Mouse (Mus musculus) neural tube, embryonic 15.5 days (tissue): ENCODE results near the gene Sim1. TPM values are rescaled to one million over a fixed set of nuclear protein-coding genes. Genes with fewer than 3 reads are reported as not detected.

Experiments used
- ATAC-seq: fragments of 200-750 bp; cut with Nextera tagmentation; 2 replicates; pipeline ENCODE4 v1.8.0; 2017; ENCODE audit warnings: mild to moderate bottlenecking, moderate TSS enrichment, moderate library complexity; ENCODE audit not compliant: low FRiP score
- H3K27ac ChIP-seq: fragments of 300-500 bp; sonication (generic); replicated peaks from 2 replicates; pipeline ENCODE4 v1.5.1; 2015; ENCODE audit warnings: mild to moderate bottlenecking, inconsistent platforms
- H3K27me3 ChIP-seq: fragments of 300-500 bp; sonication (generic); replicated peaks from 2 replicates; pipeline ENCODE4 v1.6.1; 2015; ENCODE audit warnings: inconsistent platforms
- H3K36me3 ChIP-seq: fragments of 300-500 bp; sonication (generic); 2 replicates; pipeline ENCODE4 v1.6.1; 2015; ENCODE audit warnings: inconsistent platforms
- H3K4me1 ChIP-seq: fragments of 300-500 bp; sonication (generic); 2 replicates; pipeline ENCODE4 v1.6.1; 2015; ENCODE audit warnings: inconsistent platforms
- H3K4me2 ChIP-seq: fragments of 300-500 bp; sonication (generic); 2 replicates; pipeline ENCODE4 v1.6.1; 2015; ENCODE audit warnings: inconsistent platforms, mild to moderate bottlenecking, moderate library complexity
- H3K4me3 ChIP-seq: fragments of 300-500 bp; sonication (generic); replicated peaks from 2 replicates; pipeline ENCODE4 v1.5.1; 2015; ENCODE audit warnings: mild to moderate bottlenecking, inconsistent platforms
- H3K9ac ChIP-seq: fragments of 300-500 bp; sonication (generic); replicated peaks from 2 replicates; pipeline ENCODE4 v1.6.1; 2015; ENCODE audit warnings: mild to moderate bottlenecking, inconsistent platforms
- H3K9me3 ChIP-seq: fragments of 300-500 bp; sonication (generic); replicated peaks from 2 replicates; pipeline ENCODE4 v1.6.1; 2016; ENCODE audit warnings: inconsistent platforms
- WGBS: fragments of 180-500 bp; shearing (Covaris S2); methylation state at CpG from one replicate; pipeline ENCODE4 v1.1.7; 2015; ENCODE audit warnings: mixed read lengths; 5-methylcytosine and 5-hydroxymethylcytosine counted together
- polyA plus RNA-seq: library from polyadenylated mRNA; unstranded; fragments of >200 nt; fragmentation: Nextera tagmentation; extraction: Ambion mirVana; gene quantifications from 2 replicates; pipeline ENCODE4 v1.2.1, GENCODE M21; 2015

Gene Sim1
- polyA plus RNA-seq, 1 experiment from 2014 or later = 0.37 TPM

DNA sequence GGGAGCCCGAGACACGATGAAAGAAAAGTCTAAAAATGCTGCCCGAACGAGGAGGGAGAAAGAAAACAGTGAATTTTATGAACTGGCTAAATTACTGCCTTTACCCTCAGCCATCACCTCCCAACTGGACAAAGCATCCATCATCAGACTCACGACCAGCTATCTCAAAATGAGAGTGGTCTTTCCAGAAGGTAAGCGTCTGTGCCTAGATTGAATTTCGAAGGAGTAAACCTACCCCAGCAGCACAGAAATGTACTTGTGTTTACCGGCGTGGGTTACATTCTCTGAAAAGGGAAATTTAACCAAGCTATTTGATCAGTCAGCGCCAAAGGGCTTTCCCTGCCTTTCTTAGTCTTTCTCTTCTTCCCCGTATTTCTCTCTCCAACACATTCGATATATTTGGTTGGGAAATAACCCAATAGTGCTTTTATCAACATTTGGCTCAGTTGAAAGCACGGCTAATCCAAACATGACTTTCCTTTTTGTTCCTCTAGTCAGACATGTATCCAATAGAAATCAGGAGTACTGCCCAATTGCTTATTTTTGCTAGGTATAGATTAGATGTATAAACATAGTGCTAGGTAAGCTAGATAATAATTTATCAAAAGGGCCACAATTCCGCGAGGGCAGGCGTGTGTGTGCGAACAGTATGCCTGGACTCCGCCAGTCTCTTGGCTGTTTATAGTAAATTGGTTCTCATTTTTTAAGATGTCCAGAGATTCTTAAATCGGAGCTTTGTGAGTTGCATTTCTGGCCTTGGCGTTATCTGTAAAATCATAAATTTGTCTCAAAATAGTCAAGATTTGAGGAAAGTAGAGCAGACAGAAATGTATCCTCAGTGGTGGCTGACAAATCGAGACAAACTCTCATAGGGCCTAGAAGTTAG, 1.6 kb downstream of the Sim1 start:
- Histone ChIP-seq H3K36me3 (no peaks in the 10 kb centered on the region), H3K27ac (no peak overlapping the region), H3K4me1 (peaks cover 22% of the 10 kb centered on the region), H3K9ac (no peak overlapping the region), H3K4me3 (no peak overlapping the region), H3K9me3 (no peaks in the 10 kb centered on the region), H3K4me2 (no peak overlapping the region), H3K27me3 (peaks cover 86% of the 10 kb centered on the region)
- ATAC-seq = no peak
- WGBS = 5% methylated on average over 21 of the region's 21 CpGs

DNA sequence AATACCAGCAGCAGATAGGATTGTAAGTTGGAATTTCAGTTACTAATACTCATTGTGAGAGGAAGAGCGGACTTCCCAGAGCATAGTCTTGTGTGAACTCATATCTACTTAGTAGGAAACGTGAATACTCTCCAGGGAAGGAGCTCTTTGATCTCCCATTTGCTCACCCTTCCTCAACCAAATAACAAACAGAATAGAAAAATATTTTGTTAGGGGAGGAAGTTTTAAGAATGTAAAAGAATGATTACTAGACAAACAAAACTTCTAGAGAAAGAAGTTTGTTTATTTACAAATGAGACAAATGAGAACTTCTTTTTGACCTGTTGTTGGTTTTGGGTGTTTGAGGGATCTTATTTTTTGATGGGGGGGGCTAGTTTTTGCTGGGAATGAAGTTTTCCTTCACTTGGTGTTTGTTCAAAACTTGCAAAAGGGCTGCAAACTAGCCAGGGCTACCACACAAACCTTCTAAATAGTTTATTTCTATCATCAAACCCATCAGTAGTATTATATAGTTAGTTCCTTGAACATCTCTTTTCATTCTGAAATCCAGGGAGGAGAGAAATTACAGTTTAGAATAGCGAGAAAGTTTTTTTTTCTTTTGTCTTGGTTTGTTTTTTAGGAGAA, 2.3 kb downstream of the Sim1 start:
- no peak overlapping the region for H3K4me2 ChIP-seq
- no peak overlapping the region for H3K27ac ChIP-seq
- H3K4me1 ChIP-seq = peaks cover 23% of the 10 kb centered on the region
- H3K36me3 ChIP-seq = no peaks in the 10 kb centered on the region
- H3K9ac ChIP-seq = no peak overlapping the region
- peaks cover 89% of the 10 kb centered on the region for H3K27me3 ChIP-seq
- H3K4me3 ChIP-seq = no peak overlapping the region
- no peak for ATAC-seq
- H3K9me3 ChIP-seq = no peaks in the 10 kb centered on the region
- 4% methylated on average over 3 of the region's 3 CpGs for WGBS

DNA sequence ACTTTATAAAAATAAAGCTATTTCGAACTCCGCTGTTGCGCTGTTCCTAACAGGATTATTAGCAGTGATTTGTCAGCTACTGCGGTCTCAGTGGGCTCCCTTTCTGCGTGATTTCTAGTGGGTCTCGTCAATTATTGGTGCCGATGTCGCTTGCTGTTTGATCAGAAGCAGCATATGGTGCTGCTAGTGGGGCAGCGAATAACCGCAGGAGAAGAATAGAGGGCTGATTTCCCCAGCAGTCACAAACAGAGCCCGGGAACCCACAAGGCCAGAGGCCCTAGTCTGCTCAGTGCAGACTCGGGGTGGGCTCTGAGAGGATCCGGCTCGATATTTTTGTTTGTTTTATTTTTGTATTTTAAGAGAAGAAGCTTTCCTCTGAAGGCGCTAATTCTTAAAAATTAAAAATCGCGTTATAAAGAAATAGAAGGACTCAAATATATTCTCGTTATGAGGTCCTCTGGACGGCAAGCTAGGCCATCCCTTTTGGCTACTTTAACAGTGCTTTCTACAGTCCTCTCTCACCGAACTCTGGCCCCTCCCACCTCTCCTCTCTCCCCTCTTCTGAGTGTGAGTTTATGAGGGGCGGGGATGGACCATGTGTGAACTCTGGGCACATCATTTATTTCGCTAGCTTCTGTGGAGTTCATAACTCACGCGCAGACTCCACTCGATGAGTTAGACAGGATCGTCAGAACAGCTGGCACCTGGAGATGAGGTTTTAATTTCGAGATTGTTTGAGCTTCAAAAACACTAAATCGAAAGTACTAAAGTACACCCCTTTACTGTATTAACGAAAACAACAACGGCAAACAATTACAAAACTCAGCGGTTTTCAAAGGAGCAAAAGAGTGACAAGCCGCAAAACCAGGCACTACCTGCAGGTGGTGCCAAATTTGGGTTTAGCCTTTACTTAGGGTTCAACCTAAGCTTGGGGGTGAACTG, 3.2 kb downstream of the Sim1 start:
- Histone ChIP-seq H3K27me3 (peaks cover 89% of the 10 kb centered on the region), H3K4me2 (no peak overlapping the region), H3K9ac (no peak overlapping the region), H3K4me1 (peaks cover 23% of the 10 kb centered on the region), H3K27ac (no peak overlapping the region), H3K4me3 (no peak overlapping the region), H3K9me3 (no peaks in the 10 kb centered on the region), H3K36me3 (no peaks in the 10 kb centered on the region)
- WGBS = 2% methylated on average over 32 of the region's 32 CpGs
- ATAC-seq = no peak

DNA sequence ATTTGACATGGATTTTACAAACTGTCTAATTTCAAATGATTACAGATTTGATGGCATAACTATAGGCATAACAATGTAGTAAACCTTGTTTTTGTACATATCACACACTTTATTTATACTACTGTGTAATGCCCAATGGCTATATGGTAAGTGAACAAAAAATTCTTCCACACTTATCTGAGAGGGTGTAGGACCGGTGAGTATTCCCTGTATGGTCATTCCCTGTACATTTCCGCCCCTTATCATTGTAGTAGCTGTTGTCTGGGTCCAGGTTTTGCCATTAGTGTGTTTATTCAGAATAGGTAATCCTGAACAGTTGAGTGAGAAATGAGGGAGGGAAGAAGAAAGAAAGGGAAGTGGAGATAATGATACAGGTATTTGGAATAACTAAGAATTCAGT, 4.1 kb downstream of the Sim1 start:
- Histone ChIP-seq H3K4me1 (peaks cover 23% of the 10 kb centered on the region), H3K27me3 (peaks cover 87% of the 10 kb centered on the region), H3K9me3 (no peaks in the 10 kb centered on the region), H3K27ac (no peak overlapping the region), H3K36me3 (no peaks in the 10 kb centered on the region), H3K9ac (no peak overlapping the region), H3K4me3 (no peak overlapping the region), H3K4me2 (no peak overlapping the region)
- WGBS = 5% methylated on average over 2 of the region's 2 CpGs
- no peak for ATAC-seq

DNA sequence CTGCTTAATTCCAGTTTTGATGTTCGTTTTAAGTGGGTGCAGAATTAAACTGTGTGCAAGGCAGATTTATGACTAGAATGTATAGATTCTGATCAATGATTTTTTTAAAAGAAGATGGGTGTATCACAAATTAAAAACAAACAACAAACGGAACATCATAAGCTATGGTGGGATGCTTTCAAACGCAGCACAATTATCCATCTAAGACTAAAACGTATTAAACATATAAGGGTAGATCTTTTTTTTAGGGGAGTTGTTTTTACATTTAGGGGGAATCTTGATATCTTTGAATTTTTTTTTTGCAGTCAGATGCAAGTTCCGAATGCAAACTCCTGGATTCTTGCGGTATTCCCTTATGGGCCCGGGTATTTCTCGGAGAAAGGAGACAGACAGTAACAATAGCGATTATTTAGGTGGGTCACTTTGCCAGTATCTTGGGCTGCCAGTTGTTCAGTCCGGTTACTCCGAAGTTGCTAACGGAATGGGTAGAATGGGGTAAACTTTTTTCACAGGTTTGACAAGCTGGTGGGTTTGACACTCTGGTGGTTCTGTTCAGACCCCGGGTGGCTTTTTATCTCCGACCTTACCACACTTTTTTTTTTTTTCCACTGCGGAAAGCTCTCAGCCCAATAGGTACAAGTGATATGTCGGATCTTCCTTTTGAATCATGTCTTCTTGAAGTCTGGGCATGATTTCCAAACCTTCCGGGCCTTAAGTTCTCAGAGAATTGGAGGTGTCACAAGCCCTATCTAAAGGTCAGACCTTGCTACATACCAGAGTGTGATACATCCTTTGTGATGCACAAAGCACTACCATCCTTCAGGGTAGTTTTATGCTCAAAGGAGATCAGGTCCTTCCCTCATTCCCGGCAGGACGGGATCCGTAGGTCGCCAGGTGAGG, 5.5 kb downstream of the Sim1 start:
- Histone ChIP-seq H3K9me3 (no peaks in the 10 kb centered on the region), H3K27me3 (peaks cover 86% of the 10 kb centered on the region), H3K4me1 (peaks cover 14% of the 10 kb centered on the region), H3K4me2 (no peak overlapping the region), H3K27ac (no peak overlapping the region), H3K9ac (no peak overlapping the region), H3K36me3 (no peaks in the 10 kb centered on the region), H3K4me3 (no peak overlapping the region)
- 2% methylated on average over 21 of the region's 21 CpGs for WGBS
- no peak for ATAC-seq

DNA sequence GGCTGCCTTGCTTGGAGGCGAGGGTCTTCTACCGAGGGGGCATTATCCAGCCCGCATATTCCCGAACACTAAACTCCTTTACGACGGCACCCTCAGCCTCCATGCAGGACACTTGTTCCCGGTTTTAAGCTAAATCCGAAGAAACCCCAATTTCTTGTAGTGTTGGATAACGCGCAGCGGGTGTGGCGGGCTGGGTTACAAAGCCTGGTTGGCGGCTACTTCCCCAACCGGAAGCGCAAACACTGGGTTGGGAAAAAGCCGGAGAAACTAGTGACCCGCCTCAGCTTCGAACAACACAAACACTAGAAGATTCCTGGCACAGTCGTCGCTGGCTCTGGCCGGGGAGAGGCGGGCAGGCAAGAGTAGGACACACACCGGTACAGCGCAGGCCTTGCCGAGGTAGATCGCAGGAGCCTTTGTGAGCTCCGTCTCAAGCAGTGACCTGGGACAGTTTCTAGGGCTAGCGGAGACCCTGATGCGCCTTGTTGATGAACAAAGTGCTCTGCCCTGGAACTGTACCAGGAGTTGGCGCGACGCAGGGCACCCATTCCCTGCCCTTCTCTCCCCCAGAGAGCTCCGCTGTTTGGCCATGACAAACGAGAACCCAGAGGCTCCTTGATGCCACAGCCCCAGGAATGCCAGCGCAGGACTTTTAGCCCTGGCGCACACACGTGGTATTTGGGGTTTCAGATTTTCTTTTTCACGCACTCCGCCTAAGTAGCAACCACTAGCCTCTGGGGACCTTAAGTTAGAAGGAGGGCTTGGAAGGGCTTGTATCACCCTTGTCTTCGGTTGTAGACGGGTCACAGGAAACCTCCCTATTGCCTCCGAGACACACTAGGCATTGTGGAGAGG, 6.4 kb downstream of the Sim1 start:
- Histone ChIP-seq H3K36me3 (no peaks in the 10 kb centered on the region), H3K27me3 (peaks cover 86% of the 10 kb centered on the region), H3K27ac (no peak overlapping the region), H3K4me2 (no peak overlapping the region), H3K4me3 (no peak overlapping the region), H3K9ac (no peak overlapping the region), H3K9me3 (no peaks in the 10 kb centered on the region), H3K4me1 (peaks cover 12% of the 10 kb centered on the region; the same call in 1 of the 2 replicates)
- ATAC-seq = no peak
- under 1% methylated on average over 42 of the region's 42 CpGs for WGBS

DNA sequence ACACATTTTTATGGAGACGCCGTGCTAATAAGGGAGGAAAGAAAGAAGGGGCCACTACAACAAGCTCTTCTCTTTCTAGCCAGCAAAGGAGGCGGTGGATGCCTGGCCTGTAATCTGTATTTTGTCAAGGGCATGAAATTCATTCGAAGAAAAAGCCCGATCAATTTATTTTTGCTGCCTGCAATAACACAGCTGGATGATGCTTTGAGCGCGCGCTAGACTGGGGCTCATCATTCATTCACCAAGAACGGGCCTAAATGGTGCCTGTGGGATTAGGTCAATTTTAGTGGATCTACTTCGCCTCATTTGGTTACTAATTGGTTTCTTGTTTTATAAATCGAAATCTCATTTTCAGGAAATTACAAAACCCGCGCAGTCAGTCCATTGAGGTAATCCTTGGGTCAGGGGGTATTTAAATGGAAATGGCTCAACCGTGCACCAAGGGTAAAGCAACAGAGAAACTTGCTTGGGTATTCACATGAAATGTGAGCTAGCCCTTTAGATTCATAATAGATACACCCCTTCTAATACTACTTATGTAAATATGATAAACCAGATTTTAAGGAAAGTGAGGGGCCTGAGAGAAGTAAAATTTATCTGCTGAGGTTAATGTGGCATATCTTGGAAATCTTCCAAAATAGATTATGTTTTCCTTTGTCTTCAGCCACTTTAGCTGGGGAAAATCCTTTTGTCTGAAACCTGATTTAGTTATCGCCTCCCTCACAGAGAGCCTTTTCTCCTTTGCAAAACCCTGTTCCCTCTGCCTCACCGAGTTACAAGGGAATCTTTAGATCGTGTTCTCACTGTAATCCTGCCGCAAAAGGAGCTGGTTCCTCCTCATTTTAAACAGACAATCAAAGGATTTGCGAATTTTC, 7.3 kb downstream of the Sim1 start:
- Histone ChIP-seq H3K4me1 (peaks cover 12% of the 10 kb centered on the region; the same call in 1 of the 2 replicates), H3K4me3 (no peak overlapping the region), H3K27me3 (peaks cover 86% of the 10 kb centered on the region), H3K27ac (no peak overlapping the region), H3K36me3 (no peaks in the 10 kb centered on the region), H3K9me3 (no peaks in the 10 kb centered on the region), H3K9ac (no peak overlapping the region), H3K4me2 (no peak overlapping the region)
- 2% methylated on average over 19 of the region's 19 CpGs for WGBS
- ATAC-seq = no peak

DNA sequence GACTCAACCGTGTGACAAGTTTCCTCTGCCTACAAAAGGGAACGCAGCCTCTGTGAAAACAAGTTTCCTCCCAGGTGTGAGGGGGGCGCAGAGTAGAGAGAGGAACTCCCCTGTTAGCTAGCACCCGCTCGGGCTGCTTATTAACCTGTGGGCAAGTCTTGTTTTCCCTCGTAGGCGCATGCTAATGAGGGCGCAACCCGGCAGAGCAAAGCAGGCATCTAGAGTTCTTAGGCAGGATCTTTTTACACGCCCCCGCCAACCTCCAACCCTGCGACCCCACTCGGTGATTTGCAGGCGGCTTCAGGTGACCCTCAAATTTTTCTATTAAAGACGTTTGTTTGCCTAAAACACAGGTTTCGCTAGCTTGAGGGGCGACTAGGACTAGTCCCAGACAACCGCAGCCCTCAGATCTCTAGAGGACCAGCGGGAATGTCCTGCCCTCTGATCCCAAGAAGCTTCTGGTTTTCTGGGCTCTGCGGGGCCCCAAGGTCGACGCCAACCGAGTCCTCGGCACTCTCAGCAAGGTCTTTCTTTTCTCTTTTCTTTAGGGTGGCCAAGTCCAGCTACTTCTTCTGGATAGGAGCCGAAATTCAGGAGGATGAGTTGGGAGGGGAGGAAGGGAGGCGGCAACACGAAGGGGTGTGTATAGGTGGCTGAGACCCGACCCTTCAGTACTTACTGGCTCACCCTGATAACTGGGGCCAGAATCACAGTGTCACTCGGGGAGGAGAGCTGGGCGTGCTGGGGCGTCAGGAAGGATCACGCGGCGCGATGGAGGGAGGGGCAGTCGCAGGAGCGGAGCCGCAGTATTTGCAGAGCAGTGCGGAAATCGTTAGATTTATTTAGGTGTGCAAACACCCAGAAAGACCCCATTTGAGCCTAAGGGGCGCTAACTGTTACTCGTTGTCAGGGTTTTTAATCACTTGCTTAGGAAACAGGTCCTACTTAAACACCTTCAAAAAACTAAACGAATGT, 8.5 kb downstream of the Sim1 start:
- Histone ChIP-seq H3K36me3 (no peaks in the 10 kb centered on the region), H3K4me1 (peaks cover 12% of the 10 kb centered on the region; the same call in 1 of the 2 replicates), H3K4me3 (no peak overlapping the region), H3K9ac (no peak overlapping the region), H3K27me3 (peaks cover 87% of the 10 kb centered on the region), H3K4me2 (no peak overlapping the region), H3K9me3 (no peaks in the 10 kb centered on the region), H3K27ac (no peak overlapping the region)
- under 1% methylated on average over 43 of the region's 43 CpGs for WGBS
- ATAC-seq = no peak
